Mouse (Mus musculus): ENCODE measurements around the gene Cnp. TPM values are rescaled to one million over a fixed set of nuclear protein-coding genes. Genes with fewer than 3 reads are reported as not detected.

Gene Cnp
- polyA plus RNA-seq, 1 experiment, result 6.9 TPM

DNA sequence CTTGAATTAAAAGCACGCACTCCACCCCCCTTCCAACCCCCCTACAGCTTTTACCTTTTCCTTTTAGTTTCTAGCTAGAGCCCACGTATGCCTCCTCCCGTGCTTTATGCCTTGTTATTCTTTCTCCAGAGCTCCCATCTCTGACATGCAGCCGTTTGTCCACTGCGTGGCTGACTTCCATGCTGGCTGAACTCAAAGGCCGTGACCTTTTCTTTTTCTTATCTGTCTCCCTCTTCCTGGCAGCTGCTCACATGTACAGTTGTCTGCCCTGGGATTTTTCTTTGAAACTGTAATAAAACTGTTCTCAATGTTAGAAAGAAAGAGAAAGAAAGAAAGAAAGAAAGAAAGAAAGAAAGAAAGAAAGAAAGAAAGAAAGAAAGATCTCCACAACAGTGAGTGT lies 33.7 kb upstream of the Cnp start:
- H3K27ac ChIP-seq (ENCODE audit: insufficient read depth, low read length), result no peak overlapping the region
- H3K4me3 ChIP-seq (ENCODE audit: low read depth, low read length), result no peak overlapping the region
- H3K36me3 ChIP-seq (ENCODE audit: control insufficient read depth, insufficient read depth, low read length, poor library complexity, severe bottlenecking), result no peaks in the 10 kb centered on the region
- peaks cover 6% of the 10 kb centered on the region for H3K9me3 ChIP-seq (replicated peaks; ENCODE audit: control insufficient read depth, insufficient read depth, low read length, poor library complexity, severe bottlenecking)
- H3K9ac ChIP-seq (ENCODE audit: low read depth, poor library complexity, severe bottlenecking), result no peak overlapping the region
- no peak for TF ChIP-seq POLR2A (IDR thresholded peaks at IDR 0.05; ENCODE audit: insufficient read depth, low read length)
- TF ChIP-seq CTCF (IDR thresholded peaks at IDR 0.05; ENCODE audit: low read depth, low read length), result no peak
- H3K27me3 ChIP-seq (ENCODE audit: control insufficient read depth, insufficient read depth, low read length, poor library complexity, severe bottlenecking), result peaks cover 1% of the 10 kb centered on the region; the same call in 1 of the 2 replicates
- no peaks in the 10 kb centered on the region for H3K4me1 ChIP-seq (ENCODE audit: control insufficient read depth, insufficient read depth, low read length)

- no peak for TF ChIP-seq POLR2A (IDR thresholded peaks at IDR 0.05; ENCODE audit: insufficient read depth, low read length)
- TF ChIP-seq CTCF (IDR thresholded peaks at IDR 0.05; ENCODE audit: low read depth, low read length), result no peak
- no peak for TF ChIP-seq EP300 (IDR thresholded peaks at IDR 0.05; ENCODE audit: insufficient read depth, low read depth, low read length)
- Histone ChIP-seq H3K36me3 (ENCODE audit: control insufficient read depth, insufficient read depth, low read length, poor library complexity, severe bottlenecking) (no peaks in the 10 kb centered on the region), H3K9me3 (replicated peaks; ENCODE audit: control insufficient read depth, insufficient read depth, low read length, poor library complexity, severe bottlenecking) (0 out of 2 replicates have a peak, but pooled peaks cover under 1% of the 10 kb centered on the region), H3K27me3 (ENCODE audit: control insufficient read depth, insufficient read depth, low read length, poor library complexity, severe bottlenecking) (no peaks in the 10 kb centered on the region), H3K4me1 (ENCODE audit: control insufficient read depth, insufficient read depth, low read length) (no peaks in the 10 kb centered on the region), H3K9ac (ENCODE audit: low read depth, poor library complexity, severe bottlenecking) (no peak overlapping the region), H3K27ac (ENCODE audit: insufficient read depth, low read length) (no peak overlapping the region), H3K4me3 (ENCODE audit: low read depth, low read length) (no peak overlapping the region)
These were observed 33.1 kb upstream of the Cnp start for GRCm38 (mm10) chr11:100541577-100541976.

- H3K9me3 ChIP-seq (replicated peaks; ENCODE audit: control insufficient read depth, insufficient read depth, low read length, poor library complexity, severe bottlenecking), result no peaks in the 10 kb centered on the region
- H3K27ac ChIP-seq (ENCODE audit: insufficient read depth, low read length), result peak within 1 kb of the TSS; percentile 73
- H3K36me3 ChIP-seq (ENCODE audit: control insufficient read depth, insufficient read depth, low read length, poor library complexity, severe bottlenecking), result no peaks in the 10 kb centered on the region
- H3K4me3 ChIP-seq (ENCODE audit: low read depth, low read length), result peak within 1 kb of the TSS; percentile 67
- H3K4me1 ChIP-seq (ENCODE audit: control insufficient read depth, insufficient read depth, low read length), result peaks cover 7% of the 10 kb centered on the region
- TF ChIP-seq EP300 (IDR thresholded peaks at IDR 0.05; ENCODE audit: insufficient read depth, low read depth, low read length), result peak; percentile 90; the same call in 1 of the 2 replicates
- TF ChIP-seq POLR2A (IDR thresholded peaks at IDR 0.05; ENCODE audit: insufficient read depth, low read length), result peak; percentile 98
- no peak for TF ChIP-seq CTCF (IDR thresholded peaks at IDR 0.05; ENCODE audit: low read depth, low read length)
- no peaks in the 10 kb centered on the region for H3K27me3 ChIP-seq (ENCODE audit: control insufficient read depth, insufficient read depth, low read length, poor library complexity, severe bottlenecking)
- peak within 1 kb of the TSS; percentile 72 for H3K9ac ChIP-seq (ENCODE audit: low read depth, poor library complexity, severe bottlenecking)
These were observed 29.6 kb upstream of the Cnp start, which contains the start of gene Ttc25 for GRCm38 (mm10) chr11:100544832-100545745. Gene Ttc25, plus strand, starts transcription at chr11:100545607.

GRCm38 (mm10) chr11:100545746-100546085 lies 29.0 kb upstream of the Cnp start:
- Histone ChIP-seq H3K27me3 (ENCODE audit: control insufficient read depth, insufficient read depth, low read length, poor library complexity, severe bottlenecking) (no peaks in the 10 kb centered on the region), H3K9ac (ENCODE audit: low read depth, poor library complexity, severe bottlenecking) (0 out of 2 replicates have a peak overlapping the region, but pooled peaks have one; percentile 72), H3K27ac (ENCODE audit: insufficient read depth, low read length) (no peak overlapping the region), H3K36me3 (ENCODE audit: control insufficient read depth, insufficient read depth, low read length, poor library complexity, severe bottlenecking) (no peaks in the 10 kb centered on the region), H3K4me1 (ENCODE audit: control insufficient read depth, insufficient read depth, low read length) (peaks cover 10% of the 10 kb centered on the region), H3K9me3 (replicated peaks; ENCODE audit: control insufficient read depth, insufficient read depth, low read length, poor library complexity, severe bottlenecking) (no peaks in the 10 kb centered on the region), H3K4me3 (ENCODE audit: low read depth, low read length) (peak overlapping the region; percentile 57)
- TF ChIP-seq EP300 (IDR thresholded peaks at IDR 0.05; ENCODE audit: insufficient read depth, low read depth, low read length), result no peak
- no peak for TF ChIP-seq POLR2A (IDR thresholded peaks at IDR 0.05; ENCODE audit: insufficient read depth, low read length)
- TF ChIP-seq CTCF (IDR thresholded peaks at IDR 0.05; ENCODE audit: low read depth, low read length), result no peak

- Histone ChIP-seq H3K9me3 (replicated peaks; ENCODE audit: control insufficient read depth, insufficient read depth, low read length, poor library complexity, severe bottlenecking) (no peaks in the 10 kb centered on the region), H3K4me3 (ENCODE audit: low read depth, low read length) (no peak overlapping the region), H3K27ac (ENCODE audit: insufficient read depth, low read length) (no peak overlapping the region), H3K9ac (ENCODE audit: low read depth, poor library complexity, severe bottlenecking) (no peak overlapping the region), H3K4me1 (ENCODE audit: control insufficient read depth, insufficient read depth, low read length) (peaks cover 10% of the 10 kb centered on the region), H3K36me3 (ENCODE audit: control insufficient read depth, insufficient read depth, low read length, poor library complexity, severe bottlenecking) (no peaks in the 10 kb centered on the region), H3K27me3 (ENCODE audit: control insufficient read depth, insufficient read depth, low read length, poor library complexity, severe bottlenecking) (no peaks in the 10 kb centered on the region)
- TF ChIP-seq CTCF (IDR thresholded peaks at IDR 0.05; ENCODE audit: low read depth, low read length), result no peak
- no peak for TF ChIP-seq POLR2A (IDR thresholded peaks at IDR 0.05; ENCODE audit: insufficient read depth, low read length)
- TF ChIP-seq EP300 (IDR thresholded peaks at IDR 0.05; ENCODE audit: insufficient read depth, low read depth, low read length), result no peak
These were observed 27.7 kb upstream of the Cnp start for GRCm38 (mm10) chr11:100546955-100547354.

- Histone ChIP-seq H3K4me1 (ENCODE audit: control insufficient read depth, insufficient read depth, low read length) (peaks cover 10% of the 10 kb centered on the region), H3K9ac (ENCODE audit: low read depth, poor library complexity, severe bottlenecking) (no peak overlapping the region), H3K27ac (ENCODE audit: insufficient read depth, low read length) (no peak overlapping the region), H3K36me3 (ENCODE audit: control insufficient read depth, insufficient read depth, low read length, poor library complexity, severe bottlenecking) (no peaks in the 10 kb centered on the region), H3K4me3 (ENCODE audit: low read depth, low read length) (no peak overlapping the region), H3K27me3 (ENCODE audit: control insufficient read depth, insufficient read depth, low read length, poor library complexity, severe bottlenecking) (no peaks in the 10 kb centered on the region), H3K9me3 (replicated peaks; ENCODE audit: control insufficient read depth, insufficient read depth, low read length, poor library complexity, severe bottlenecking) (no peaks in the 10 kb centered on the region)
- TF ChIP-seq CTCF (IDR thresholded peaks at IDR 0.05; ENCODE audit: low read depth, low read length) (no peak), EP300 (IDR thresholded peaks at IDR 0.05; ENCODE audit: insufficient read depth, low read depth, low read length) (no peak), POLR2A (IDR thresholded peaks at IDR 0.05; ENCODE audit: insufficient read depth, low read length) (no peak)
These were observed 26.6 kb upstream of the Cnp start for GRCm38 (mm10) chr11:100548141-100548540.

Measured in ES-Bruce4 (cell line).